In the genomic region with DNA sequence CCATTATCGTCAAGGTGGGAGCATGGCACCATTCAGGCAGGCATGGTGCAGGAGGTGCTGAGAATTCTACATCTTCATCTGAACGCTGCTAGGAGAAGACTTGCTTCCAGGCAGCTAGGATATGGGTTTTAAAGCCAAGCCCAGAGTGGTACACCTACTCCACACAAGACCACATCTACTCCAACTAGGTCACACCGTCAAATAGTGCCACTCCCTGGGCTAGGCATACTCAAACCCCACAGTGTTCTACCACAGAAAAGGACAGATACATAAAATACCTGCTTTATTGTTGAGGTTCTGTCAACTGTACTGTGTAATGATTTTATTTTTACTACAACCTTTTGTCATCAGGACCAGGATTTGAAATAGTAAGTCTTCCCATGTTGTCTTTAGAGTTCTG, we compare ENCODE assay signal across 30 mouse cellular contexts. TPM values are rescaled to one million over a fixed set of nuclear protein-coding genes. Genes with fewer than 3 reads are reported as not detected.
DNase-seq lines count a peak whose midpoint lies in the region; ATAC-seq lines count a peak whose summit lies in the region.
"Had no signal": no experiment of that assay in that cellular context is flagged by ENCODE, and none has a peak within 500 bp of the region (broad histone marks: within the 10 kb centered on the region; RNA-seq: fewer than 3 reads in every experiment).

No protein-coding gene starts in this region.

- no peak overlapping the region for H3K4me3 ChIP-seq in liver, embryonic 12.5 days
- H3K4me3 ChIP-seq in liver, embryonic 15.5 days (replicated peaks): no peak overlapping the region
- H3K4me3 ChIP-seq: embryonic facial prominence, embryonic 12.5 days; embryonic facial prominence, embryonic 15.5 days; erythroblast, embryonic 14.5 days; forebrain, embryonic 10.5 days; forebrain, embryonic 13.5 days; gastrocnemius, adult 2 months; heart, embryonic 12.5 days; heart, embryonic 15.5 days; hindbrain, embryonic 10.5 days; hindbrain, embryonic 13.5 days had no signal

- peak; percentile 44; the same call in 1 of the 2 replicates for ATAC-seq in erythroblast, adult 5-6 weeks (replicated peaks; ENCODE audit: low FRiP score, poor library complexity, severe bottlenecking)
- peak; percentile 66 for ATAC-seq in liver, embryonic 12.5 days
- ATAC-seq in liver, embryonic 15.5 days (ENCODE audit: insufficient read depth): peak; percentile 71
- ATAC-seq: CD4-positive, CD25-positive, alpha-beta regulatory T cell, adult 4 months; forebrain, embryonic 13.5 days; forebrain, embryonic 16.5 days; hindbrain, embryonic 16.5 days had no signal

- no peak overlapping the region; the same call in 1 of the 2 replicates for H3K9ac ChIP-seq in liver, embryonic 12.5 days
- H3K9ac ChIP-seq in liver, embryonic 15.5 days: peak overlapping the region; percentile 2; the same call in 1 of the 2 replicates
- H3K9ac ChIP-seq: embryonic facial prominence, embryonic 12.5 days; embryonic facial prominence, embryonic 15.5 days; forebrain, embryonic 13.5 days; heart, embryonic 12.5 days; heart, embryonic 15.5 days; hindbrain, embryonic 13.5 days had no signal

- H3K36me3 ChIP-seq in liver, embryonic 12.5 days: peaks cover 57% of the 10 kb centered on the region
- H3K36me3 ChIP-seq in liver, embryonic 15.5 days (replicated peaks): peaks cover 13% of the 10 kb centered on the region; the same call in 1 of the 2 replicates

- peak overlapping the region; percentile 85 for H3K27ac ChIP-seq in liver, embryonic 12.5 days
- H3K27ac ChIP-seq in liver, embryonic 15.5 days (replicated peaks): peak overlapping the region; percentile 84
- H3K27ac ChIP-seq: embryonic facial prominence, embryonic 12.5 days; embryonic facial prominence, embryonic 15.5 days; forebrain, embryonic 10.5 days; forebrain, embryonic 13.5 days; gastrocnemius, adult 2 months; heart, embryonic 15.5 days; hindbrain, embryonic 10.5 days; hindbrain, embryonic 13.5 days had no signal

- WGBS in liver, embryonic 12.5 days (ENCODE audit: insufficient replicate concordance): 79% methylated on average over 3 of the region's 3 CpGs
- WGBS in liver, embryonic 15.5 days (ENCODE audit: insufficient replicate concordance): 77% methylated on average over 3 of the region's 3 CpGs

- DNase-seq in right cerebral cortex, postnatal 14 days: no peak
- no peak for DNase-seq in cerebellum, postnatal 14 days
- DNase-seq in spleen, adult 12 weeks (ENCODE audit: low spot score): no peak
- DNase-seq: adrenal gland, adult 2 months; adrenal gland, postnatal 14 days; cerebellum, adult 18-20 months; cerebellum, adult 9-10 months; cerebellum, postnatal 25 days; gastrocnemius, adult 2 months; gastrocnemius, postnatal 14 days; heart, adult 18-20 months; heart, postnatal 10 days; heart, postnatal 36 days had no signal

- H3K4me1 ChIP-seq in liver, embryonic 12.5 days: peaks cover 60% of the 10 kb centered on the region
- peaks cover 55% of the 10 kb centered on the region for H3K4me1 ChIP-seq in liver, embryonic 15.5 days (replicated peaks)
- H3K4me1 ChIP-seq: embryonic facial prominence, embryonic 12.5 days; embryonic facial prominence, embryonic 15.5 days; forebrain, embryonic 10.5 days; forebrain, embryonic 13.5 days; hindbrain, embryonic 10.5 days; hindbrain, embryonic 13.5 days had no signal

- no peaks in the 10 kb centered on the region for H3K27me3 ChIP-seq in liver, embryonic 12.5 days (replicated peaks)
- no peaks in the 10 kb centered on the region for H3K27me3 ChIP-seq in liver, embryonic 15.5 days
- H3K27me3 ChIP-seq: embryonic facial prominence, embryonic 12.5 days; embryonic facial prominence, embryonic 15.5 days; forebrain, embryonic 13.5 days; heart, embryonic 12.5 days; heart, embryonic 15.5 days; hindbrain, embryonic 13.5 days had no signal

- H3K4me2 ChIP-seq in liver, embryonic 12.5 days: no peak overlapping the region
- 0 out of 2 replicates have a peak overlapping the region, but pooled peaks have one; percentile 5 for H3K4me2 ChIP-seq in liver, embryonic 15.5 days
- H3K4me2 ChIP-seq: embryonic facial prominence, embryonic 12.5 days; embryonic facial prominence, embryonic 15.5 days; forebrain, embryonic 13.5 days; heart, embryonic 12.5 days; heart, embryonic 15.5 days; hindbrain, embryonic 13.5 days had no signal

- H3K9me3 ChIP-seq in liver, embryonic 12.5 days (replicated peaks): no peaks in the 10 kb centered on the region
- no peaks in the 10 kb centered on the region for H3K9me3 ChIP-seq in liver, embryonic 15.5 days (replicated peaks)
- H3K9me3 ChIP-seq: embryonic facial prominence, embryonic 12.5 days; embryonic facial prominence, embryonic 15.5 days; forebrain, embryonic 10.5 days; forebrain, embryonic 13.5 days; heart, embryonic 12.5 days; heart, embryonic 15.5 days; hindbrain, embryonic 10.5 days; hindbrain, embryonic 13.5 days had no signal

RNA-seq across cellular contexts. Expression of gene D030056L22Rik, which starts 17.9 kb away (rescaled TPM):
- 30.1 and 40.0 TPM in 2 replicates for total RNA-seq in erythroblast, adult 5-6 weeks (2015; ENCODE audit: low replicate concordance)
- total RNA-seq in erythroblast, adult 5-6 weeks (2017; ENCODE audit: low replicate concordance): 17.3 and 21.9 TPM in 2 replicates
- polyA plus RNA-seq in liver, embryonic 12.5 days (2016; fragmentation: Nextera tagmentation; extraction: Ambion mirVana): 50.8 and 53.0 TPM in 2 replicates
- polyA plus RNA-seq in liver, embryonic 15.5 days (2015; fragmentation: Nextera tagmentation; extraction: Ambion mirVana): 33.5 and 33.9 TPM in 2 replicates

RNA-seq across cellular contexts. Expression of gene Carnmt1, which starts 24.6 kb away (rescaled TPM):
- total RNA-seq in erythroblast, adult 5-6 weeks (2015; ENCODE audit: low replicate concordance): 10.2 and 10.9 TPM in 2 replicates
- total RNA-seq in erythroblast, adult 5-6 weeks (2017; ENCODE audit: low replicate concordance): 9.3 and 11.7 TPM in 2 replicates
- polyA plus RNA-seq in liver, embryonic 12.5 days (2016; fragmentation: Nextera tagmentation; extraction: Ambion mirVana): 45.4 and 46.8 TPM in 2 replicates
- polyA plus RNA-seq in liver, embryonic 15.5 days (2015; fragmentation: Nextera tagmentation; extraction: Ambion mirVana): 14.7 and 16.8 TPM in 2 replicates

RNA-seq across cellular contexts. Expression of gene Trpm6, which starts 54.7 kb away (rescaled TPM):
- total RNA-seq in erythroblast, adult 5-6 weeks (2015; ENCODE audit: low replicate concordance): not detected in 2 replicates
- 0.68 TPM in 1 of 2 replicates, not detected in the other for total RNA-seq in erythroblast, adult 5-6 weeks (2017; ENCODE audit: low replicate concordance)
- 0.05 TPM in 1 of 2 replicates, not detected in the other for polyA plus RNA-seq in liver, embryonic 12.5 days (2016; fragmentation: Nextera tagmentation; extraction: Ambion mirVana)
- polyA plus RNA-seq in liver, embryonic 15.5 days (2015; fragmentation: Nextera tagmentation; extraction: Ambion mirVana): 0.03 TPM in 1 of 2 replicates, not detected in the other
- total RNA-seq: common myeloid progenitor, adult 5-6 weeks; MEL had no signal
- polyA plus RNA-seq: erythroblast, embryonic 14.5 days had no signal
